ENCODE assay signal across 12 mouse cellular contexts in genomic region chr2:31201851-31202250, GRCm38 (mm10). TPM values are rescaled to one million over a fixed set of nuclear protein-coding genes. Genes with fewer than 3 reads are reported as not detected.
DNase-seq lines count a peak whose midpoint lies in the region; ATAC-seq and TF ChIP-seq lines count a peak whose summit lies in the region.
"Had no signal": no experiment of that assay in that cellular context is flagged by ENCODE, and none has a peak within 500 bp of the region (broad histone marks: within the 10 kb centered on the region; RNA-seq: fewer than 3 reads in every experiment).

No protein-coding gene starts in this region.

- no peak for ATAC-seq in heart, embryonic 15.5 days (replicated peaks; ENCODE audit: insufficient number of reproducible peaks, insufficient read depth, low FRiP score, low read depth)
- ATAC-seq in stomach, embryonic 14.5 days (ENCODE audit: insufficient number of reproducible peaks, insufficient read depth, low FRiP score, low read depth), result peak; percentile 34; the same call in 1 of the 2 replicates
- ATAC-seq in stomach, postnatal 0 days (ENCODE audit: low FRiP score, low TSS enrichment), result no peak
- ATAC-seq in liver, embryonic 11.5 days (replicated peaks; ENCODE audit: low FRiP score), result peak; percentile 64
- ATAC-seq in forebrain, embryonic 13.5 days, result no peak
- ATAC-seq in megakaryocyte progenitor cell, adult 5-6 weeks (replicated peaks; ENCODE audit: poor library complexity), result no peak

- 49% methylated on average over 7 of the region's 7 CpGs for WGBS in heart, embryonic 15.5 days
- 77% methylated on average over 7 of the region's 7 CpGs for WGBS in stomach, embryonic 14.5 days
- WGBS in stomach, postnatal 0 days, result 76% methylated on average over 7 of the region's 7 CpGs
- WGBS in liver, embryonic 11.5 days, result 72% methylated on average over 7 of the region's 7 CpGs
- 77% methylated on average over 7 of the region's 7 CpGs for WGBS in forebrain, embryonic 13.5 days

- no peaks in the 10 kb centered on the region for H3K9me3 ChIP-seq in heart, embryonic 15.5 days (replicated peaks)
- H3K9me3 ChIP-seq in stomach, embryonic 14.5 days (ENCODE audit: control insufficient read depth, low read depth, low read length), result no peaks in the 10 kb centered on the region
- H3K9me3 ChIP-seq in stomach, postnatal 0 days (ENCODE audit: control insufficient read depth, low read length), result no peaks in the 10 kb centered on the region
- no peaks in the 10 kb centered on the region for H3K9me3 ChIP-seq in liver, embryonic 11.5 days (ENCODE audit: control insufficient read depth, low read length)
- no peaks in the 10 kb centered on the region for H3K9me3 ChIP-seq in forebrain, embryonic 13.5 days (replicated peaks)
- H3K9me3 ChIP-seq: midbrain, embryonic 10.5 days had no signal

- no peak for DNase-seq in heart, postnatal 4 days
- no peak for DNase-seq in stomach, postnatal 0 days (ENCODE audit: low spot score)
- no peak for DNase-seq in liver, embryonic 11.5 days (ENCODE audit: low spot score)
- no peak for DNase-seq in adrenal gland, postnatal 14 days
- DNase-seq: layer of hippocampus, postnatal 36 days; lung, adult 18-20 months; thymus, postnatal 4 days had no signal

- TF ChIP-seq CTCF in stomach, postnatal 0 days (IDR thresholded peaks at IDR 0.05; ENCODE audit: low read depth), result no peak

- H3K9ac ChIP-seq in heart, embryonic 15.5 days, result 0 out of 2 replicates have a peak overlapping the region, but pooled peaks have one; percentile 14
- H3K9ac ChIP-seq in stomach, embryonic 14.5 days (replicated peaks; ENCODE audit: low read depth, low read length), result no peak overlapping the region
- no peak overlapping the region for H3K9ac ChIP-seq in stomach, postnatal 0 days (ENCODE audit: low read length)
- no peak overlapping the region for H3K9ac ChIP-seq in liver, embryonic 11.5 days (ENCODE audit: low read depth, low read length)
- H3K9ac ChIP-seq in forebrain, embryonic 13.5 days, result no peak overlapping the region

- no peak overlapping the region for H3K4me3 ChIP-seq in heart, embryonic 15.5 days
- no peak overlapping the region for H3K4me3 ChIP-seq in stomach, embryonic 14.5 days (ENCODE audit: low read depth, low read length)
- no peak overlapping the region for H3K4me3 ChIP-seq in stomach, postnatal 0 days (ENCODE audit: low read depth, low read length)
- no peak overlapping the region for H3K4me3 ChIP-seq in liver, embryonic 11.5 days (ENCODE audit: low read depth, low read length)
- no peak overlapping the region for H3K4me3 ChIP-seq in forebrain, embryonic 13.5 days
- H3K4me3 ChIP-seq: midbrain, embryonic 10.5 days had no signal

- peaks cover 77% of the 10 kb centered on the region for H3K4me1 ChIP-seq in heart, embryonic 15.5 days (replicated peaks)
- no peaks in the 10 kb centered on the region for H3K4me1 ChIP-seq in stomach, embryonic 14.5 days (ENCODE audit: control insufficient read depth, insufficient read depth, low read length)
- H3K4me1 ChIP-seq in stomach, postnatal 0 days (replicated peaks; ENCODE audit: control insufficient read depth, insufficient read depth), result no peaks in the 10 kb centered on the region
- peaks cover 5% of the 10 kb centered on the region for H3K4me1 ChIP-seq in liver, embryonic 11.5 days (replicated peaks; ENCODE audit: control insufficient read depth, insufficient read depth, low read length)
- peaks cover 3% of the 10 kb centered on the region; the same call in 1 of the 2 replicates for H3K4me1 ChIP-seq in forebrain, embryonic 13.5 days

- peak overlapping the region; percentile 77 for H3K27ac ChIP-seq in heart, embryonic 15.5 days
- no peak overlapping the region for H3K27ac ChIP-seq in stomach, embryonic 14.5 days (ENCODE audit: low read length)
- no peak overlapping the region for H3K27ac ChIP-seq in stomach, postnatal 0 days (replicated peaks)
- 0 out of 2 replicates have a peak overlapping the region, but pooled peaks have one; percentile 10 for H3K27ac ChIP-seq in liver, embryonic 11.5 days (ENCODE audit: low read depth, low read length)
- no peak overlapping the region for H3K27ac ChIP-seq in forebrain, embryonic 13.5 days

- H3K27me3 ChIP-seq in heart, embryonic 15.5 days, result no peaks in the 10 kb centered on the region
- H3K27me3 ChIP-seq in stomach, embryonic 14.5 days (ENCODE audit: control insufficient read depth, insufficient read depth, low read length), result no peaks in the 10 kb centered on the region
- no peaks in the 10 kb centered on the region for H3K27me3 ChIP-seq in stomach, postnatal 0 days (ENCODE audit: control insufficient read depth, insufficient read depth, low read length)
- no peaks in the 10 kb centered on the region for H3K27me3 ChIP-seq in liver, embryonic 11.5 days (replicated peaks; ENCODE audit: control insufficient read depth, insufficient read depth, low read length)
- no peaks in the 10 kb centered on the region for H3K27me3 ChIP-seq in forebrain, embryonic 13.5 days

- H3K36me3 ChIP-seq in heart, embryonic 15.5 days, result peaks cover 11% of the 10 kb centered on the region; the same call in 1 of the 2 replicates
- H3K36me3 ChIP-seq in stomach, embryonic 14.5 days (ENCODE audit: control insufficient read depth, insufficient read depth, low read length), result peaks cover 26% of the 10 kb centered on the region
- peaks cover 9% of the 10 kb centered on the region; the same call in 1 of the 2 replicates for H3K36me3 ChIP-seq in stomach, postnatal 0 days (ENCODE audit: control insufficient read depth, insufficient read depth, low read length)
- H3K36me3 ChIP-seq in liver, embryonic 11.5 days (ENCODE audit: control insufficient read depth, insufficient read depth, low read length), result peaks cover 3% of the 10 kb centered on the region; the same call in 1 of the 2 replicates
- H3K36me3 ChIP-seq in forebrain, embryonic 13.5 days (ENCODE audit: poor library complexity, severe bottlenecking), result peaks cover 39% of the 10 kb centered on the region

- H3K4me2 ChIP-seq in heart, embryonic 15.5 days, result no peak overlapping the region
- no peak overlapping the region for H3K4me2 ChIP-seq in stomach, embryonic 14.5 days (replicated peaks; ENCODE audit: low read depth, low read length)
- H3K4me2 ChIP-seq in stomach, postnatal 0 days (replicated peaks; ENCODE audit: low read depth), result no peak overlapping the region
- H3K4me2 ChIP-seq in liver, embryonic 11.5 days, result no peak overlapping the region
- no peak overlapping the region for H3K4me2 ChIP-seq in forebrain, embryonic 13.5 days

- TF ChIP-seq EP300 in stomach, postnatal 0 days (optimal IDR thresholded peaks at IDR 0.05), result no peak

RNA-seq across cellular contexts. Expression of gene Ncs1, which starts 43.8 kb away (rescaled TPM):
- 33.7 and 35.1 TPM in 2 replicates for polyA plus RNA-seq in heart, embryonic 15.5 days (2015; fragmentation: Nextera tagmentation; extraction: Ambion mirVana)
- 10 to 100 TPM; 23.8 to 34.2 TPM for total RNA-seq in heart, postnatal 4 days (2021)
- polyA plus RNA-seq in stomach, embryonic 14.5 days (2014; fragmentation: Nextera tagmentation; extraction: Ambion mirVana), result 34.7 and 36.0 TPM in 2 replicates
- polyA plus RNA-seq in stomach, postnatal 0 days (2015; fragmentation: Nextera tagmentation; extraction: Ambion mirVana), result 9.8 and 10.1 TPM in 2 replicates
- 8.5 and 11.3 TPM in 2 replicates for polyA plus RNA-seq in liver, embryonic 11.5 days (2014; fragmentation: Nextera tagmentation; extraction: Ambion mirVana)
- 72.7 and 77.6 TPM in 2 replicates for polyA plus RNA-seq in forebrain, embryonic 13.5 days (2015; fragmentation: Nextera tagmentation; extraction: Ambion mirVana)
- 3.4 and 4.2 TPM in 2 replicates for total RNA-seq in adrenal gland, postnatal 14 days (2021)
- 1.2 and 2.3 TPM in 2 replicates for total RNA-seq in megakaryocyte progenitor cell, adult 5-6 weeks (2015)
- 1.7 TPM in 2 replicates for total RNA-seq in megakaryocyte progenitor cell, adult 5-6 weeks (2017)

RNA-seq across cellular contexts. Expression of gene Gpr107, which starts 49.7 kb away (rescaled TPM):
- 26.4 and 31.0 TPM in 2 replicates for polyA plus RNA-seq in heart, embryonic 15.5 days (2015; fragmentation: Nextera tagmentation; extraction: Ambion mirVana)
- 10 to 100 TPM; 41.6 to 43.0 TPM for total RNA-seq in heart, postnatal 4 days (2021)
- polyA plus RNA-seq in stomach, embryonic 14.5 days (2014; fragmentation: Nextera tagmentation; extraction: Ambion mirVana), result 33.5 and 39.8 TPM in 2 replicates
- 23.7 and 25.4 TPM in 2 replicates for polyA plus RNA-seq in stomach, postnatal 0 days (2015; fragmentation: Nextera tagmentation; extraction: Ambion mirVana)
- polyA plus RNA-seq in liver, embryonic 11.5 days (2014; fragmentation: Nextera tagmentation; extraction: Ambion mirVana), result 17.3 and 21.5 TPM in 2 replicates
- polyA plus RNA-seq in forebrain, embryonic 13.5 days (2015; fragmentation: Nextera tagmentation; extraction: Ambion mirVana), result 28.6 and 34.3 TPM in 2 replicates
- 46.8 and 48.1 TPM in 2 replicates for total RNA-seq in adrenal gland, postnatal 14 days (2021)
- total RNA-seq in megakaryocyte progenitor cell, adult 5-6 weeks (2015), result 9.9 and 12.1 TPM in 2 replicates
- 13.6 and 15.2 TPM in 2 replicates for total RNA-seq in megakaryocyte progenitor cell, adult 5-6 weeks (2017)

Comparison
In these comparisons a context has a peak if more than half of its experiments do, and no peak if none do; other contexts are left out.
1. ATAC-seq: peak in stomach, embryonic 14.5 days (single experiment) and liver, embryonic 11.5 days (single experiment); none in heart, embryonic 15.5 days (single experiment), stomach, postnatal 0 days (single experiment), forebrain, embryonic 13.5 days (single experiment) and megakaryocyte progenitor cell, adult 5-6 weeks (single experiment).
2. H3K27ac ChIP-seq: peak in heart, embryonic 15.5 days (single experiment) and liver, embryonic 11.5 days (single experiment); none in stomach, embryonic 14.5 days (single experiment), stomach, postnatal 0 days (single experiment) and forebrain, embryonic 13.5 days (single experiment).